Mouse (Mus musculus) forebrain, embryonic 13.5 days (tissue): ENCODE results near the gene Pde4d. TPM values are rescaled to one million over a fixed set of nuclear protein-coding genes. Genes with fewer than 3 reads are reported as not detected.
A peak's percentile ranks its signal among the peaks of the same experiment; 100 is the strongest.

ENCODE experiments used
- ATAC-seq: fragments of 200-750 bp; cut with Nextera tagmentation; 2 replicates; pipeline ENCODE4 v1.8.0; 2017
- H3K27ac ChIP-seq: fragments of 300-500 bp; sonication (generic); 2 replicates; pipeline ENCODE4 v1.5.1; 2015; ENCODE audit warnings: inconsistent platforms, mild to moderate bottlenecking, moderate library complexity
- H3K27me3 ChIP-seq: fragments of 300-500 bp; sonication (generic); 2 replicates; pipeline ENCODE4 v1.6.1; 2015; ENCODE audit warnings: mild to moderate bottlenecking, inconsistent platforms
- H3K36me3 ChIP-seq: fragments of 300-500 bp; sonication (generic); 2 replicates; pipeline ENCODE4 v1.6.1; 2015; ENCODE audit warnings: mild to moderate bottlenecking, inconsistent platforms; ENCODE audit not compliant: poor library complexity, severe bottlenecking
- H3K4me1 ChIP-seq: fragments of 300-500 bp; sonication (generic); 2 replicates; pipeline ENCODE4 v1.6.1; 2015; ENCODE audit warnings: inconsistent platforms
- H3K4me2 ChIP-seq: fragments of 300-500 bp; sonication (generic); 2 replicates; pipeline ENCODE4 v1.6.1; 2015; ENCODE audit warnings: inconsistent platforms, mild to moderate bottlenecking, moderate library complexity
- H3K4me3 ChIP-seq: fragments of 300-500 bp; sonication (generic); 2 replicates; pipeline ENCODE4 v1.5.1; 2015; ENCODE audit warnings: mild to moderate bottlenecking, inconsistent platforms
- H3K9ac ChIP-seq: fragments of 300-500 bp; sonication (generic); 2 replicates; pipeline ENCODE4 v1.6.1; 2015; ENCODE audit warnings: mild to moderate bottlenecking, inconsistent platforms
- H3K9me3 ChIP-seq: fragments of 300-500 bp; sonication (generic); replicated peaks from 2 replicates; pipeline ENCODE4 v1.6.1; 2016; ENCODE audit warnings: inconsistent platforms
- WGBS: fragments of 180-500 bp; shearing (Covaris S2); methylation state at CpG from one replicate; pipeline ENCODE4 v1.1.7; 2015; 5-methylcytosine and 5-hydroxymethylcytosine counted together
- polyA plus RNA-seq: library from polyadenylated mRNA; unstranded; fragments of >200 nt; fragmentation: Nextera tagmentation; extraction: Ambion mirVana; gene quantifications from 2 replicates; pipeline ENCODE4 v1.2.1, GENCODE M21; 2015

Gene Pde4d
- polyA plus RNA-seq, 1 experiment from 2014 or later, result 11.9 TPM

- WGBS, result 65% methylated on average over 2 of the region's 2 CpGs
- Histone ChIP-seq H3K9ac (no peak overlapping the region), H3K4me3 (no peak overlapping the region), H3K27ac (peak overlapping the region; percentile 80), H3K36me3 (no peaks in the 10 kb centered on the region), H3K27me3 (no peaks in the 10 kb centered on the region), H3K9me3 (no peaks in the 10 kb centered on the region), H3K4me2 (peak overlapping the region; percentile 43), H3K4me1 (peaks cover 12% of the 10 kb centered on the region)
- peak; percentile 37 for ATAC-seq
These were observed 603.1 kb downstream of the Pde4d start for GRCm38 (mm10) chr13:109052805-109053204.

- Histone ChIP-seq H3K4me2 (peak overlapping the region; percentile 43), H3K36me3 (no peaks in the 10 kb centered on the region), H3K4me1 (peaks cover 12% of the 10 kb centered on the region), H3K9ac (no peak overlapping the region), H3K27me3 (no peaks in the 10 kb centered on the region), H3K27ac (peak overlapping the region; percentile 80), H3K9me3 (no peaks in the 10 kb centered on the region), H3K4me3 (0 out of 2 replicates have a peak overlapping the region, but pooled peaks have one; percentile 13)
- 39% methylated on average over 10 of the region's 10 CpGs for WGBS
- peak; percentile 95 for ATAC-seq
These were observed 603.7 kb downstream of the Pde4d start for GRCm38 (mm10) chr13:109053242-109054018.

GRCm38 (mm10) chr13:109058045-109058444 is 608.3 kb downstream of the Pde4d start:
- ATAC-seq, result no peak
- Histone ChIP-seq H3K4me1 (peaks cover under 1% of the 10 kb centered on the region), H3K4me2 (no peak overlapping the region), H3K9me3 (no peaks in the 10 kb centered on the region), H3K36me3 (no peaks in the 10 kb centered on the region), H3K27me3 (no peaks in the 10 kb centered on the region), H3K4me3 (no peak overlapping the region), H3K9ac (no peak overlapping the region), H3K27ac (no peak overlapping the region)
- 26% methylated on average over 4 of the region's 4 CpGs for WGBS

GRCm38 (mm10) chr13:109066581-109067159 is 616.9 kb downstream of the Pde4d start:
- Histone ChIP-seq H3K9me3 (no peaks in the 10 kb centered on the region), H3K27me3 (no peaks in the 10 kb centered on the region), H3K4me3 (no peak overlapping the region), H3K27ac (no peak overlapping the region), H3K4me1 (no peaks in the 10 kb centered on the region), H3K36me3 (no peaks in the 10 kb centered on the region), H3K4me2 (no peak overlapping the region), H3K9ac (no peak overlapping the region)
- 76% methylated on average over 4 of the region's 4 CpGs for WGBS
- no peak for ATAC-seq

GRCm38 (mm10) chr13:109068258-109069219 is 618.8 kb downstream of the Pde4d start:
- H3K36me3 ChIP-seq, result no peaks in the 10 kb centered on the region
- H3K4me2 ChIP-seq, result no peak overlapping the region
- H3K9ac ChIP-seq, result no peak overlapping the region
- ATAC-seq, result no peak
- H3K27me3 ChIP-seq, result no peaks in the 10 kb centered on the region
- H3K4me1 ChIP-seq, result no peaks in the 10 kb centered on the region
- WGBS, result 85% methylated on average over 8 of the region's 8 CpGs
- no peak overlapping the region for H3K4me3 ChIP-seq
- no peaks in the 10 kb centered on the region for H3K9me3 ChIP-seq
- no peak overlapping the region for H3K27ac ChIP-seq

- ATAC-seq, result no peak
- 10% methylated on average over 2 of the region's 2 CpGs for WGBS
- Histone ChIP-seq H3K9ac (no peak overlapping the region), H3K9me3 (no peaks in the 10 kb centered on the region), H3K4me3 (no peak overlapping the region), H3K27ac (no peak overlapping the region), H3K36me3 (no peaks in the 10 kb centered on the region), H3K4me1 (no peaks in the 10 kb centered on the region), H3K27me3 (no peaks in the 10 kb centered on the region), H3K4me2 (no peak overlapping the region)
These were observed 623.6 kb downstream of the Pde4d start for GRCm38 (mm10) chr13:109073371-109073770.

- H3K27ac ChIP-seq, result no peak overlapping the region
- WGBS, result 61% methylated on average over 4 of the region's 4 CpGs
- no peaks in the 10 kb centered on the region for H3K4me1 ChIP-seq
- H3K9me3 ChIP-seq, result no peaks in the 10 kb centered on the region
- H3K36me3 ChIP-seq, result no peaks in the 10 kb centered on the region
- ATAC-seq, result no peak
- no peak overlapping the region for H3K4me3 ChIP-seq
- H3K9ac ChIP-seq, result no peak overlapping the region
- H3K27me3 ChIP-seq, result no peaks in the 10 kb centered on the region
- H3K4me2 ChIP-seq, result no peak overlapping the region
These were observed 624.3 kb downstream of the Pde4d start for GRCm38 (mm10) chr13:109074078-109074477.

- no peak overlapping the region for H3K4me2 ChIP-seq
- H3K36me3 ChIP-seq, result no peaks in the 10 kb centered on the region
- no peak overlapping the region for H3K4me3 ChIP-seq
- H3K27ac ChIP-seq, result no peak overlapping the region
- peak; percentile 84 for ATAC-seq
- no peak overlapping the region for H3K9ac ChIP-seq
- 74% methylated on average over 3 of the region's 3 CpGs for WGBS
- no peaks in the 10 kb centered on the region for H3K27me3 ChIP-seq
- H3K9me3 ChIP-seq, result no peaks in the 10 kb centered on the region
- H3K4me1 ChIP-seq, result no peaks in the 10 kb centered on the region
These were observed 642.9 kb downstream of the Pde4d start for GRCm38 (mm10) chr13:109092654-109093053.

GRCm38 (mm10) chr13:109096654-109097053 is 646.9 kb downstream of the Pde4d start:
- Histone ChIP-seq H3K27me3 (no peaks in the 10 kb centered on the region), H3K4me2 (no peak overlapping the region), H3K36me3 (no peaks in the 10 kb centered on the region), H3K27ac (no peak overlapping the region), H3K9me3 (no peaks in the 10 kb centered on the region), H3K4me3 (no peak overlapping the region), H3K4me1 (no peaks in the 10 kb centered on the region), H3K9ac (no peak overlapping the region)
- WGBS, result 90% methylated on average over 2 of the region's 2 CpGs
- no peak for ATAC-seq

- H3K9ac ChIP-seq, result peak overlapping the region; percentile 78
- peak overlapping the region; percentile 100 for H3K4me2 ChIP-seq
- peak overlapping the region; percentile 79 for H3K4me3 ChIP-seq
- H3K27me3 ChIP-seq, result peaks cover 20% of the 10 kb centered on the region
- no peaks in the 10 kb centered on the region for H3K36me3 ChIP-seq
- 0% methylated on average over 8 of the region's 8 CpGs for WGBS
- H3K9me3 ChIP-seq, result no peaks in the 10 kb centered on the region
- H3K4me1 ChIP-seq, result peaks cover 9% of the 10 kb centered on the region
- peak; percentile 41 for ATAC-seq
- no peak overlapping the region for H3K27ac ChIP-seq
These were observed 666.2 kb downstream of the Pde4d start for GRCm38 (mm10) chr13:109116004-109116341.

- peaks cover 20% of the 10 kb centered on the region for H3K27me3 ChIP-seq
- peak; percentile 86 for ATAC-seq
- under 1% methylated on average over 52 of the region's 63 CpGs for WGBS
- H3K36me3 ChIP-seq, result no peaks in the 10 kb centered on the region
- H3K4me2 ChIP-seq, result peak overlapping the region; percentile 100
- H3K4me1 ChIP-seq, result peaks cover 9% of the 10 kb centered on the region
- H3K9me3 ChIP-seq, result no peaks in the 10 kb centered on the region
- H3K9ac ChIP-seq, result peak overlapping the region; percentile 78
- peak overlapping the region; percentile 79 for H3K4me3 ChIP-seq
- no peak overlapping the region for H3K27ac ChIP-seq
These were observed 666.8 kb downstream of the Pde4d start for GRCm38 (mm10) chr13:109116342-109117201.
